Mouse (Mus musculus): ENCODE results near the gene Trim58. TPM values are rescaled to one million over a fixed set of nuclear protein-coding genes. Genes with fewer than 3 reads are reported as not detected.

Gene Trim58
- not detected for total RNA-seq (2021)
- long read RNA-seq, experiment 1: 0 reads
- long read RNA-seq, experiment 2: 0 reads

GRCm38 (mm10) chr11:58640272-58640867 lies at the start of gene Trim58:
TSS of gene Trim58 (plus strand) at chr11:58640465.
- DNase-seq: no peak

- no peak for DNase-seq
Observed at GRCm38 (mm10) chr11:58594814-58595213, 45.5 kb upstream of the Trim58 start, which contains the start of gene Olfr324. TSS of gene Olfr324 (plus strand) at chr11:58595114.

- DNase-seq: no peak
Observed at GRCm38 (mm10) chr11:58597837-58598236, 42.4 kb upstream of the Trim58 start.

- DNase-seq: no peak
Observed at GRCm38 (mm10) chr11:58602062-58602461, 38.2 kb upstream of the Trim58 start.

- DNase-seq: no peak
Observed at GRCm38 (mm10) chr11:58602800-58603560, 37.3 kb upstream of the Trim58 start.

- no peak for DNase-seq
Observed at GRCm38 (mm10) chr11:58604688-58605087, 35.6 kb upstream of the Trim58 start.

GRCm38 (mm10) chr11:58605228-58605627 lies 35.0 kb upstream of the Trim58 start:
- DNase-seq: peak; percentile 34 to 44

- DNase-seq: no peak
Observed at GRCm38 (mm10) chr11:58606177-58606919, 33.9 kb upstream of the Trim58 start.

GRCm38 (mm10) chr11:58607030-58607429 lies 33.2 kb upstream of the Trim58 start:
- no peak for DNase-seq

- no peak for DNase-seq
Observed at GRCm38 (mm10) chr11:58613359-58613758, 26.9 kb upstream of the Trim58 start.

GRCm38 (mm10) chr11:58614526-58614925 lies 25.7 kb upstream of the Trim58 start:
- DNase-seq: no peak

GRCm38 (mm10) chr11:58615975-58616374 lies 24.3 kb upstream of the Trim58 start, which contains the start of gene 2210407C18Rik:
TSS of gene 2210407C18Rik (minus strand) at chr11:58616075.
- DNase-seq: no peak

GRCm38 (mm10) chr11:58618369-58618768 lies 21.9 kb upstream of the Trim58 start:
- peak in 1 of 2 experiments; percentile 16 for DNase-seq

- no peak for DNase-seq
Observed at GRCm38 (mm10) chr11:58618793-58619192, 21.5 kb upstream of the Trim58 start.

- no peak for DNase-seq
Observed at GRCm38 (mm10) chr11:58626146-58626545, 14.1 kb upstream of the Trim58 start.

- no peak for DNase-seq
Observed at GRCm38 (mm10) chr11:58630401-58630800, 9.9 kb upstream of the Trim58 start, which contains the start of gene Olfr323. TSS of gene Olfr323 (minus strand) at chr11:58630501.

GRCm38 (mm10) chr11:58634878-58635277 lies 5.4 kb upstream of the Trim58 start:
- DNase-seq: no peak

- peak; percentile 53 to 67 for DNase-seq
Observed at GRCm38 (mm10) chr11:58636376-58636977, 3.8 kb upstream of the Trim58 start.

GRCm38 (mm10) chr11:58638176-58638701 lies 2.0 kb upstream of the Trim58 start:
- DNase-seq: peak in 1 of 2 experiments; percentile 32

- no peak for DNase-seq
Observed at GRCm38 (mm10) chr11:58641057-58641456, 792 bp downstream of the Trim58 start.

GRCm38 (mm10) chr11:58641638-58642358 lies 1.5 kb downstream of the Trim58 start:
- no peak for DNase-seq

Data from heart, adult 18-20 months (tissue).